Mouse (Mus musculus): ENCODE measurements at regions not wholly inside any gene's neighbourhood (a gene's known extent, or its start where the extent isn't known, plus 50 kb on each side); places are given as distances from the start of the nearest gene placed in this dataset.
A peak's percentile ranks its signal among the peaks of the same experiment; 100 is the strongest.

- Histone ChIP-seq H3K4me3 (ENCODE audit: low read depth, low read length) (no peak overlapping the region), H3K4me1 (ENCODE audit: insufficient read depth) (peaks cover 6% of the 10 kb centered on the region; the same call in 1 of the 2 replicates), H3K36me3 (replicated peaks; ENCODE audit: insufficient read depth, low read length) (no peaks in the 10 kb centered on the region), H3K4me2 (ENCODE audit: low read depth, low read length) (no peak overlapping the region), H3K9me3 (ENCODE audit: low read length) (no peaks in the 10 kb centered on the region), H3K9ac (replicated peaks) (no peak overlapping the region), H3K27ac (ENCODE audit: low read depth) (no peak overlapping the region), H3K27me3 (ENCODE audit: insufficient read depth, low read length) (no peaks in the 10 kb centered on the region)
- ATAC-seq (no peak), DNase-seq (no peak)
- WGBS (ENCODE audit: insufficient replicate concordance): 79% methylated on average over 11 of the region's 11 CpGs
- TF ChIP-seq CTCF (IDR thresholded peaks at IDR 0.05; ENCODE audit: low read depth): no peak
- TF ChIP-seq EP300 (IDR thresholded peaks at IDR 0.05; ENCODE audit: low read depth): no peak
Measured at GRCm38 (mm10) chr10:119004426-119004825, 134.4 kb upstream of the Dyrk2 start.

GRCm38 (mm10) chr10:119003839-119004238, 133.8 kb upstream of the Dyrk2 start:
- H3K9me3 ChIP-seq (ENCODE audit: low read length): no peaks in the 10 kb centered on the region
- H3K4me2 ChIP-seq (ENCODE audit: low read depth, low read length): no peak overlapping the region
- TF ChIP-seq CTCF (IDR thresholded peaks at IDR 0.05; ENCODE audit: low read depth) (no peak), EP300 (IDR thresholded peaks at IDR 0.05; ENCODE audit: low read depth) (no peak)
- no peaks in the 10 kb centered on the region for H3K27me3 ChIP-seq (ENCODE audit: insufficient read depth, low read length)
- ATAC-seq (peak; percentile 36; the same call in 1 of the 2 replicates), DNase-seq (no peak)
- 34% methylated on average over 5 of the region's 5 CpGs for WGBS (ENCODE audit: insufficient replicate concordance)
- H3K9ac ChIP-seq (replicated peaks): no peak overlapping the region
- H3K27ac ChIP-seq (ENCODE audit: low read depth): no peak overlapping the region
- no peak overlapping the region for H3K4me3 ChIP-seq (ENCODE audit: low read depth, low read length)
- peaks cover 6% of the 10 kb centered on the region; the same call in 1 of the 2 replicates for H3K4me1 ChIP-seq (ENCODE audit: insufficient read depth)
- no peaks in the 10 kb centered on the region for H3K36me3 ChIP-seq (replicated peaks; ENCODE audit: insufficient read depth, low read length)

- TF ChIP-seq CTCF (IDR thresholded peaks at IDR 0.05; ENCODE audit: low read depth): no peak
- TF ChIP-seq EP300 (IDR thresholded peaks at IDR 0.05; ENCODE audit: low read depth): no peak
- no peaks in the 10 kb centered on the region for H3K27me3 ChIP-seq (ENCODE audit: insufficient read depth, low read length)
- no peaks in the 10 kb centered on the region for H3K36me3 ChIP-seq (replicated peaks; ENCODE audit: insufficient read depth, low read length)
- no peak overlapping the region for H3K27ac ChIP-seq (ENCODE audit: low read depth)
- no peak for ATAC-seq
- no peak for DNase-seq
- no peak overlapping the region for H3K4me2 ChIP-seq (ENCODE audit: low read depth, low read length)
- H3K9ac ChIP-seq (replicated peaks): no peak overlapping the region
- no peaks in the 10 kb centered on the region for H3K9me3 ChIP-seq (ENCODE audit: low read length)
- H3K4me1 ChIP-seq (ENCODE audit: insufficient read depth): peaks cover 6% of the 10 kb centered on the region; the same call in 1 of the 2 replicates
- H3K4me3 ChIP-seq (ENCODE audit: low read depth, low read length): no peak overlapping the region
- WGBS (ENCODE audit: insufficient replicate concordance): 78% methylated on average over 2 of the region's 2 CpGs
Measured at GRCm38 (mm10) chr10:119003042-119003441, 133.0 kb upstream of the Dyrk2 start.

GRCm38 (mm10) chr10:119001895-119002294, 131.9 kb upstream of the Dyrk2 start:
- Histone ChIP-seq H3K4me1 (ENCODE audit: insufficient read depth) (peaks cover 6% of the 10 kb centered on the region; the same call in 1 of the 2 replicates), H3K9ac (replicated peaks) (no peak overlapping the region), H3K27me3 (ENCODE audit: insufficient read depth, low read length) (no peaks in the 10 kb centered on the region), H3K36me3 (replicated peaks; ENCODE audit: insufficient read depth, low read length) (no peaks in the 10 kb centered on the region), H3K4me2 (ENCODE audit: low read depth, low read length) (no peak overlapping the region), H3K4me3 (ENCODE audit: low read depth, low read length) (no peak overlapping the region), H3K9me3 (ENCODE audit: low read length) (no peaks in the 10 kb centered on the region), H3K27ac (ENCODE audit: low read depth) (no peak overlapping the region)
- WGBS (ENCODE audit: insufficient replicate concordance): 81% methylated on average over 7 of the region's 7 CpGs
- ATAC-seq (no peak), DNase-seq (no peak)
- TF ChIP-seq EP300 (IDR thresholded peaks at IDR 0.05; ENCODE audit: low read depth) (no peak), CTCF (IDR thresholded peaks at IDR 0.05; ENCODE audit: low read depth) (no peak)

- ATAC-seq (no peak), DNase-seq (no peak)
- Histone ChIP-seq H3K9me3 (ENCODE audit: low read length) (no peaks in the 10 kb centered on the region), H3K9ac (replicated peaks) (no peak overlapping the region), H3K4me1 (ENCODE audit: insufficient read depth) (peaks cover 6% of the 10 kb centered on the region; the same call in 1 of the 2 replicates), H3K4me2 (ENCODE audit: low read depth, low read length) (no peak overlapping the region), H3K36me3 (replicated peaks; ENCODE audit: insufficient read depth, low read length) (no peaks in the 10 kb centered on the region), H3K27me3 (ENCODE audit: insufficient read depth, low read length) (no peaks in the 10 kb centered on the region), H3K4me3 (ENCODE audit: low read depth, low read length) (no peak overlapping the region), H3K27ac (ENCODE audit: low read depth) (no peak overlapping the region)
- WGBS (ENCODE audit: insufficient replicate concordance): 74% methylated on average over 17 of the region's 17 CpGs
- TF ChIP-seq EP300 (IDR thresholded peaks at IDR 0.05; ENCODE audit: low read depth): no peak
- no peak for TF ChIP-seq CTCF (IDR thresholded peaks at IDR 0.05; ENCODE audit: low read depth)
Measured at GRCm38 (mm10) chr10:119001000-119001780, 131.2 kb upstream of the Dyrk2 start.

- no peak for DNase-seq
- Histone ChIP-seq H3K27me3 (ENCODE audit: insufficient read depth, low read length) (no peaks in the 10 kb centered on the region), H3K4me1 (ENCODE audit: insufficient read depth) (peaks cover 4% of the 10 kb centered on the region; the same call in 1 of the 2 replicates), H3K4me3 (ENCODE audit: low read depth, low read length) (no peak overlapping the region), H3K27ac (ENCODE audit: low read depth) (no peak overlapping the region), H3K4me2 (ENCODE audit: low read depth, low read length) (no peak overlapping the region), H3K9ac (replicated peaks) (no peak overlapping the region), H3K9me3 (ENCODE audit: low read length) (no peaks in the 10 kb centered on the region), H3K36me3 (replicated peaks; ENCODE audit: insufficient read depth, low read length) (no peaks in the 10 kb centered on the region)
- no peak for ATAC-seq
- whole genome bisulfite sequencing (ENCODE audit: insufficient replicate concordance): 82% methylated on average over 6 of the region's 6 CpGs
- TF ChIP-seq EP300 (IDR thresholded peaks at IDR 0.05; ENCODE audit: low read depth) (no peak), CTCF (IDR thresholded peaks at IDR 0.05; ENCODE audit: low read depth) (no peak)
Measured at GRCm38 (mm10) chr10:118998966-118999365, 129.0 kb upstream of the Dyrk2 start.

Measured in liver, postnatal 0 days (tissue).